Mouse (Mus musculus) 416B (cell line): ENCODE results near the gene Chst15.
A peak's percentile ranks its signal among the peaks of the same experiment; 100 is the strongest.

Source experiments
- DNase-seq: peaks from one replicate; pipeline ENCODE4 v3.0.0; 2011; ENCODE audit warnings: low read depth

Chst15 gene

DNA sequence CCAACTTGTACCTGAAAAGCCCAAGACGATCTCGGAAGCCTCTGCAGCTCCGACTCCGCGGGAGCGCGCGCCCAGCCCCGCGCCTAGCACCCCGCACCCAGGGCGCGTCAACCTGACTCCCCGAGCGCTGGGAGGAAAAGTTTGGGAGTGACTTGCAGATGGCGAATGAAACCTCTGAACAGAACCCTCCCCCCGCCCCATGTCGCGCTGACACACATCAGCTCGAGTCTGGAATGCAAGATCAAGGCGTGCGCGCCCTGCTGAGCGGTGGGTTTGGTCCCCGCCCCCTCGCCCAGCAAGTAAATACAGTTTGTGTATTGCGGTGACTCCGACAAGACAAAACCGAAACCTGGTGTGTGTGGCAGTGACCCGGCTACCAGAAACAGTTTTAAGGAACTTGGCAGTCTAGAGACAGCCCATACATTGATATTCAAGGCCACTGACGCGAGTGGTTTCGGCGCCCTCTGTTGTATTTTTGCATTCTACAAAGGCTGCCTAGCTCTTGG lies at the start of gene Chst15:
Chst15 (minus strand) TSS at position 193 of the 506 bp plus-strand sequence.
- no peak for DNase-seq

DNA sequence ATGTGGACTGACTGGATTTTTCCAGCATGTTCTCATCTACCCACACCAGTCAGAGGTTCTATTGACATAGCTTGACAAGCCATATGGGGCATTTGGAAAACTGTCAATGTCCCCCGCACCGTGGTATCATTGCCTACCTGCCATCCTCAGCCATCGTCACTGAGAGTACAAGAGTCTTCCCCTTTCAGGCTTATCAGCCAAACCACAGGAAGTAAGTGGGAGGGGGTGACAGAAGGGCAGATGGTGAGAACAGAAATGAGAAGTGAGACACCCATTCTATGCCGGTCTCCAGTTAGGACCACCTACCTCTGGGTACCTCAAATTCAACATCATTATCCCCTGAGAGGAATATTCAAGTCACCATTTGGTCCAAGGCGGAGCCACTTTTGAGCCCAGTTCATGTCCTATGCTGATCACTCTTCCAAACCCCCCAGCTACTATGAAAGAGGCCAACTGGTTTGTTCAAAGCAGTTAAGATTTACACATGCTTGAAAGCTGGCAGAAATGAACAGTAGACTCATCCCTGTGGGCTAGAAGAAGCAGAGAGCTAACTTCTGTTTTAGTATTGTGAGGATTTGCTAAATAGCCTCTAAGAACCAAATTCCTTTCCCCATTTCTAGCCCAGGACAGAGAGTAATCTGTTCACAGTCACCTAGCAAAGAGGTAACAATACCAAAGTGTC lies 48.8 kb upstream of the Chst15 start:
- DNase-seq = peak; percentile 10

DNA sequence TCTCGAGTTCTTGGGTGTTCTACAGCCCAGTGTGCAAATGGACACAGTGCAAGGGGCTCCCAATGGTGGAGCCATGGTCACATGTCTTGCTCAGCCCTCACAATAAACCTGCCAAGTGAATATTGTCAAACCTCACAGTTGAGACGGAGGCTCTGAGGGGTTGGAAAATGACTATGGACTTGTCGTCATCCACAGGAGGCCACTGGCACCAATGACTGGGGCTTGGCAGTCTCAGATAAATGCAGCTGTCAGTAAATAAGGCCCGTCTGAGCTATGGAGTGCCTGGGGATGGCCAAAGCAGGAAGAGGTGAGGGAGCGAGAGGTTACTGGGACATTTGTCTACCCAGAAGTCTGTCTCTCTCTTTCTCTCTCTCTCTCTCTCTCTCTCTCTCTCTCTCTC lies 48.1 kb upstream of the Chst15 start:
- no peak for DNase-seq

DNA sequence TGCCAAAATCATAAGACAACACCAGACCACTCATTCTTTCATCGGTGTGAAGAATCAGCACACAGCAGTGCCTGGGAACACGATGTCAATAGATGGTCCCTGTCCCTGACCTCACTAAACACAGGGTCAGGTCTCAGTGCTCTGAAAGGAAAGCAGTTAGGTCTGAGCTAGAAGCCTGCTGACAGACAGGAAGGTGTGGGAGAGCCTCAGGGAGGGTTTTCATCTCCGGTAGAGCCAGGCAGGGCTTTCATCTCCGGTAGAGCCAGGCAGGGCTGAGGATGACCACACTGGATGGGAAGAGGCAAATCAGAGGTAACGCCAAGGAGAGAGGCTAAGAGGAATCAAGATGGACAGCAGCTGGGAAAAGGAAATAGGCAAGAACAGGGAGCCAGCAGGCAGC lies 47.5 kb upstream of the Chst15 start:
- DNase-seq = no peak

DNA sequence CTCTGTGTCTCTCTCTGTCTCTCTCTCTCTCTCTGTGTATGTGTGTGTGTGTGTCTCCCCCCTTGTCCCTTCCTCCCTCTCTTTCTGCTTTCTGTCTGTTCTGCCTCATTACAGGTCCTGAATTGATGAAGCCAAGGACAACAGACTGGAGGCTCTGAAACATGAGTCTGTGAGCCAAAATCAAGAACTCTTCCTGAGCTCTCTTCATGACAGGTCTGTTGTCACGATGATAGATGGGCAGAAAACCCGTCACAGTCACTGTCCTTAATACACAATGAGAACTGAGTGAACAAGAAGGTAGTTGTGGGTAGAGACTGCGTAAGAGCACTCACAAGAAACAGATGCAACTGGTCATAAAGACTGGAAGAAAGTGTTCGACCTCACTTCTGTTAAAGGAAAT lies 43.3 kb upstream of the Chst15 start:
- no peak for DNase-seq

DNA sequence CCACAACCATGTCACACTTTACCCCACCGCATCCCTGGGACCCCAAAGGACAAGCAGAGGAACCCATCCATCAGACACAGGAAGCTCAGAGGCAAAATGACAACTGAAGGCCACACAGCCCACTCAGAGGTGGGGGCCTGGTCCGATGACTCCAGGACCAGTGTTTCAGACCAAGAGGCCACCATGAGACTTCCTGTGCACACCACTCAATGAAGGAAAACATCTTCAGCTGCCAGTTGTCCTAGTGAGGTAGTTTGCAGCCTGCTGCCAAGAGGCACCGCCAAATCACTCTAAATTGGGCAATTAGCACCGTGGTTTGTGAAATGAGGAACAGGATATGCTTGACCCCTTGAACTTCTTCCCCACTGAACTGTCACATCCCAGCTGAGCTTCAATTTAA lies 41.7 kb upstream of the Chst15 start:
- DNase-seq = peak; percentile 80

DNA sequence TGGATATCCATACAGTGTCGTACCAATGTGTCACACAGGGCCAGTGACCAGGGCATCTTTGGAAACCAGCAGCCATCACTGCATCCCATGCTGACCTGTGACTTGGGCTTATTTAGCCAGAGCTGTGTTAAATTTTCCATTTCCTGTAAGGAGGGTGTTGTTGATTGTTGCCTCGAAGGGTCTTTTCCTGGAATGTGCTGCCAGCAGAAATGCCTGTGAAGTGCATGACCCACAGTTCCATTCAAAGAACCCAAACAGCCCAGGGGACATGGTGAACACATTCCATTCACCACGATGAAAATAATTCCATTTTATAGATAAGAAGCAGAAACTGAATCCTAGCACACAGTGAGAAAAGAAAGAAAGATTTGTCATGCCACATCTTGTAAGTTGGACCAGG lies 41.2 kb upstream of the Chst15 start:
- no peak for DNase-seq

DNA sequence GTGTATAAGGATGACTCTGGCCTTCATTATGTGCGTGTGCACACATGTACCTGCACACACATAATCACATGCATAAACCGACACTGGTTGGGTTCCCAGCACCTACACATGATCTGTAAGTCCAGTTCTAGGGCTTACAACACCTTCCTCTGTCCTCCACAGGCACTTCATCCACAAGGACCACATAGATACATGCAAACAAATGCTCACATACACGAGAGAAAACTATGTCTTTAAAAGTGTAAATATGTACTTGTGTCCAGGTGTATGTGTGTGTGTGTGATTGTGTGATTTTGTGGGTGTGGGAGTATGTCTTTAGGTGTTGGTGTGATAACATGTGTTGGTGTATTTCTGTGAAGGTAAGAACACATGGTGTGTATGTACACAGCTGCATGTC lies 40.8 kb upstream of the Chst15 start:
- DNase-seq = no peak

DNA sequence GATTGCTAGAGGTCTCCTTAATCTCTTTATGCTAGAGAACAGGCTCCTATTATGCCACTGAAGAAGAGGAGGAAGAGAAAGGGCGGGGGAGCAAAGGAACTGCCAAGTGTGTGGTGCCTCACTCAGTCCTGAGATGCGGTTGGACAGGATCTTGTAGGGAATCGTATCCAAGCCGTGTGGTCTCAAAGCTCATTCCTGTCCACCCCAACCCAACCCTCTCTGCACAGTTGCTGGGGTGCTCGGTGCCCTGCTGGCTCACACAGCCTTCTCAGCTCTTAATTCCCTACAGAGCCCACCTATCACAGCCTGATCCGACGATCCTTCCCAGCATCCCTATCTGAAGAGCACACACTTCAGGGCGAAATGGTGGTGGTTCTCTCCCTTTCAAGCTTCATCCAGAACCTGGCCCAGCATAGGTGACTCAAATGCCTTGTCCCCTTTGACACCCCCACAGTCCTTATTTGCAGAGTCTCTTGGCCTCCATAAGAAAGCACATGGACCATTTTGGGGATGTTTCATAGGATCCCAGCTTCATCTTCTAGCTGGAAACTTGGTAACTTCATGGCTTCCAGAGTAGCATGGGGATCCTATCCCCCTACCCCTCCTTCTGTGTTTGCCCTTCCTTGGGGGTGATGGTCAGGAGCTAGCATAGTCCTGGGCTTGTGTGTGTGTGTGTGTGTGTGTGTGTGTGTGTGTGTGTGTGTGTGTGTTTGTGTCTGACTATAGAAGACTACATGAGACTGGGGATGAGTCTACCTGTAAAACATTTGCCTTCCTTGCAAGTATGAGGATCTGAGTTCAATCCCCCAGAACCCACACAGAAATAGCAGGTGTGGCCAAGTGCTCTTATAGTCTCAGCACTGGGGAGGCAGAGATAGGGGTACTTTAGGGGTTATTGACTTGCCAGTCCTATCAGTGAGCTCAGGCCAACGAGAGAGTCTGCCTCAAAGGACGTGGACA lies 40.1 kb upstream of the Chst15 start:
- no peak for DNase-seq

DNA sequence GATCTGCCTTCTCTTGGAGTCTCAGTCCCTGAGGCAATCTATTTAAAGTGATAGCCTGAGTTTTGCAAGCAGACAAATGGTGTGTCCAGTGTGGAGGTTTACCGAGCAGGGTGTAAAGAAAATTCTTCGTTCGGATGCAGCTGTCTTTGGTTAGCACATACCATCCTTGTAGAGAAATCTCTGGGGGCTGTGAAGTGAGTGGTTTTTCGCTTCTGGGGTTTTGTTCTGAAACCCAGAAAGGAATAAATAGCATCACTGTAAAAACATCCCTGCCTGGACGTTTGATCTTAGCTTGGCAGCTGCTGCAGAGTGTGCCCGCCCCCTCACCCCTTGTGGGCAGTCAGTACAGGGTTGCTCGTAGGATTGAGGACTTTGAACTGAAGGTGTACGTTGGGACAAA lies 39.2 kb upstream of the Chst15 start:
- DNase-seq = no peak

DNA sequence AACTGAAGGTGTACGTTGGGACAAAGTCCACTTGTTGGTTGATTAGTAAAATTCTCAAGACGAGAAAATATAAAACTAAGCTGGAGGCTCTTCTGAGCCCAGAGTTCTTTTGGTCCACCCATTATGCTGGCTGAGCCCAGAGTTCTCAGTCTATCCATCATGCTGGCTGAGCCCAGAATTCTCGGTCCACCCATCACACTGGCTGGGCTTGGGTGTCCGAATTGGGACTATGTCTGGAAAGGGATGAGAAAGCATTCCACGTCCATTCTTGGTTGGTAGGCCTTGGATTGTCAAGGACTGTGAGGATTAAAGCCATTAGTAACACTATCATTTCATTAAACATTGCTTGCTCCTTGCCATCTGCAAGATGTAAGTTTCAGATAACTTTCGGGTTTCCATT lies 38.7 kb upstream of the Chst15 start:
- DNase-seq = no peak

DNA sequence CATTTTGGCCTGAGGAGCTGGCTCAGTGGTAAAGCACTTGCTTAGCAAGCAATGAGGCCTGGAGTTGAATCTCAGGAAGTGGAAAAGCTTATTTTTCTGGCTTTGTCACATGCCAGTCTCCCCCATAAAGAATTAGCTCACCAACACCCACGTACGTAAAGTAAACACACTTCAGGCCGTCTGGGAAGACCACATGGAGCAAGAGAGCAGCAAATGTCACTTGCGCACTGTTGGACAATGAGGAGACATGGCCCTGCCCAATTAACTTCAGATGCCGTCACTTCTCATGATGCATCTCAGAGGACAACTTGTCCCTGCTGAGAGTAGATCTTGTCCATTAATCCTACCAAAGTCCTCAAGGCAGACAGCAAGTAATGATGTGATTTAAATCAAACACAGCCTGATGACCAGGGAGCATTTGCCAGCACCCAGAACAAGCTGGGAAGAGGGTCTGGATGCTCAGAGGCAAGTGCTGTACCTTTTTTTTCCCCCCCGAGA lies 32.1 kb upstream of the Chst15 start:
- DNase-seq = no peak

DNA sequence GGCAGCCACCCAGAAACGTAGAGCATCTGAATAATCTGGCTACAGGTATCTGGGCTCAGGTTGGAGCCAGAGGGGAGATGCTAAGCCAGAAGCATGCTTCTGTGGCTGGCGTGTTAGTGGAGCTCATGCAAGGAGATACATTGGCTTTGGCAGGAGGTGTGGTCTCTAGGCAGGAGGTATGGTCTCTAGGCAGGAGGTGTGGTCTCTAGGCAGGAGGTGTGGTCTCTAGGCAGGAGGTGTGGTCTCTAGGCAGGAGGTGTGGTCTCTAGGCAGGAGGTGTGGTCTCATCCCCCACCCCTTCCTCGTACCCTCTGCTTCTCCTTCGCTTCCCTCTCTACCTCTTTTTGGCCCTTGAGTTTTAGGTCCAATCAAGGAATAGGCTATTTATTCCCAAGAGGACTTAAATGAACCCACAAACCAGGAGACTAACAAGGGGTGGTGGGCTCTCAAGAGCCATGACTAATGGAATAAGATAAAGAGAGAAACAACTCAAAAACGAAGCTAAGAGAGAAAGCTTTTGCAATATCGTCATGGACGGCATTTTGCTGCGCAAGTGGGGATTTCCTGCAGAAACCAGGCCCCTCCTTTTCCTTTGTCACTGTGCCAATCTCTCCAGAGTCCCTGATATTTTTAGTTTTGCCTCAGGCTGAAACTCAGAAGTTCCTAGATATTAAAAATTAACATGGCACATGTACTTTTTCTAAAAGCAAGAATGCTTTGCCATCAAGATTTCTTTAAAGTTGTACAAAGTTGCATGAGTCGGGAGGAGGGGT lies 30.4 kb upstream of the Chst15 start:
- peak; percentile 8 for DNase-seq

DNA sequence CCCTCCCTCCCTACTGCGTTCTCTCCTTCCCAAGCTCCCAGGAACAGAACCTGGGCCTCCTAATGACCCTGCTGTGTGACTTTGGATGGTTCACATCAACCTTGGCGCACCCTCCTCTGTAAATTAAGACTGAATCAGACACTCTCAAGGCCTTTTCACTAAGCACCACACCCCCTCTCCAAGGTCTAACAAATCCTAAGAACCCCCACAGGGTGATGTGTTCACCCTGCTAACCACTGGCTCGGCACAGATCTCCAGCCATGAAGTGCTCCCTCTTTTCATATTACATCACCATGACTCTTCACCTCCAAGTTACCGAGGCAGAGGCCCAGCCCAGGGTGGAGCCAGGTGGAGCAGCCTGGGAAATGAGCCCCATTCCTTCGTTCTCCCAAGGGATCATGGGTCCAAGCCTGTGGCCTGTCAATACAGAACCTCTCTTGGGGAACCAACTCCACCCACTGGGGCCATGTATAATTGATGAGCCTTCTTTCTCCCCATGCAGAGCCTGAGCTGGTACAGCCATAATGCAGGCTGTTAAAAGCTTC lies 28.6 kb upstream of the Chst15 start:
- DNase-seq = no peak

DNA sequence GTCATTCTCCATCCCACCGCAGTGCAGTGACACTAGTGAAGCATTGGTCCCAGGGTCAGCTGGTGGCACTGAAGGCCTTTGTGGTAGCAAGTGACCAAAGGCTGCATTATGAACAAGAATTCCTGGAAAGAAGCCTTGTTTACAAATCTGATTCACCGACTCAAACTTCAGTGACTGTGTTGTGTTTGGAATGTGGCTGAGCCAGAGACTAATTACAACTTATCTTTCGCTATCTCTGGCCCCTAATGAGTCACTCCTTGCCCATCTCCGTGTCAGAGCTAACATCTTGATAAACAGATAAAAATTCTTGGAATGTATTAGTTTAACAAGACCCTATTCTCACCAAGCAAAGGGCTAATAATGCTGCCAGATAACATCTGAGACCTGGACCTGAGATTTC lies 27.6 kb upstream of the Chst15 start:
- DNase-seq = no peak

DNA sequence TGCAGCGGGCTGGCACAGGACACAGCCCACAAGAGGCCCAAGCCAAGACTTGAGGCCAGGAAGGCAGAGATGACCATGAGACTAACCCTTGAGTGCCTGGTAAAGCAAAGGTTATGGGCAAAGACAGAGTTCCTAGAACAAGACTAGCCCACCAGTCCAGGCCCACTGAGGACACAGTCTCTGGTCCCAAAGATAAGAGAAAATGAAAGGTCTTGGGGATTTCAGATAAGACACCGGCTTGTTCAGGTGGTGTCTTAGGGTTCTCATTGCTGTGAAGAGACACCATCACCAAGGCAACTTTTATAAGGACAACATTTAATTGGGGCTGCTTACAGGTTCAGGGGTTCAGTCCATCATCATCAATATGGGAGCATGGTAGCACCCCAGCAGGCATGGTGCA lies 26.9 kb upstream of the Chst15 start:
- no peak for DNase-seq

DNA sequence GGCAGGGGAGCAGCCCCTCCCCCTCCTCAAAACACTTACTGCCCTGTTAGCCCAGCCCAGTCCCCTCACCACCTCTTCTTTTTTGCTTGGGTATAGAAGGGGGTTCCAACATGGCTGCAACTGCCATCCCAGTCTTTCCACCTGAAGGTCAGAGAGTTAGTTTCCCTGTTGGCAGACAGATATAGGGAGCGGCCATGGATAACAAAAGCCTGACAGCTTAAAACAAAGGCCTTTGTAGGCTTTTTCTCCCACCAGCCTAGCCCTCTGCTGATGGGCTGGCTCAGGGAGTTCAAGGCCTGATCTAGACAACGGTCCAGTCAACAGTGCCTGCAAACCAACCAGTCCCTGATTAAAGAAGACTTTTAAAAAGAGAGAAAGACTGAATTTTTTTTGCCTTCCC lies 26.1 kb upstream of the Chst15 start:
- DNase-seq = no peak

DNA sequence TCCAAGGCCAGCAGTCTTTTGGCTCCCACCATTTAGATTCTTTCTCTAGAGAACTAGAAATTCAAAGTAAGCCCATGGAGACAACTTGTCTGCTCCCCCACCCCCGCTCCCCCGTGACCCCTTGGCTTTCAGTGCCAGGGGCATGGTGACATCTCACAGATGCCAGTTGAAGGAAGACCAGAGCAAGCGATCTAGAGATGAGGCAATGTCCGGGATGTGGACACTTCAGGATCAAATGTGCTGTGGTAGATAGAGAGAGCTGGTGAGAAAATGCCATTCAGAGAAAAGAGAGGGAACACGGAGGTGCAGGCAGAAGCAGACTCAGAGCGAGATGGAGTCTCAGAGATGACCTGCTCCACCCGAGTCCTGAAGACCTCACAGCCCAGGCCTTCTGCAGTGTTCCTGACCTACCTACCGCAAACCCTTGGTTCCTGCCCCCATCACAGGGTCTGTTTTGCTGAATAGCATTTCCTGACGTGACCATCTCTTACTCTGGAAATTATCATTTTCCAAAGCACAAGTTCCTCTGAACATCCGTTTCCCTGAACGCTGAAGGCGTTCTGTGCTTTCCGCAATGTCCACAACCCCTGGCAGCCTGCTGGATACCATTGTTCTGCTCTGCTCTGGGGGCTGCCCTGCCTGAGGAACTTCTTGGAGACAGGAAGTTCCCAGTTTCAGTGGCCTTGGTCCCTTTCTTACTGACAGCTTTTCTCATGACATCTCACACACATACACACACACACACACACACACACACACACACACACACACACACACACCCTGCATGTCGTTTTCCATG lies 22.2 kb upstream of the Chst15 start:
- DNase-seq = no peak

DNA sequence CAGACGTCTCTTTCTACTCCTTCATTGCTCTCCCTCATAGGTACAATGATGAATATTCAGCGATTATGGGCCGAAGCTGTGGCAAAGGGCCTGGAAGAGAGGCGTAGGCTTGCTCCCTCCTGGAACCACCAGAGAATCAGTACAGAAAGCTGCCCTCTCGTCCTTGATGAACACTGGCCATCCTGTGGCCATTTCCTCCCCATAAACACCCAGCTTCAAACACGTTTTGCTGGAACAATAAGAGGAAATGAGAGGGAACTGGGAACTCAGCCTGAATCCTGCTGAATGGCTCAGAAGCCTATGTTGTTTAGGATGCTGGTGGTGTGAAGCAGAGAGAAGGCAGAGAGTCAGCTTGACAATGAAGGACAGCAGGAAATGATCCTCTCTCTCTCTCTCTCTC lies 21.3 kb upstream of the Chst15 start:
- DNase-seq = no peak

DNA sequence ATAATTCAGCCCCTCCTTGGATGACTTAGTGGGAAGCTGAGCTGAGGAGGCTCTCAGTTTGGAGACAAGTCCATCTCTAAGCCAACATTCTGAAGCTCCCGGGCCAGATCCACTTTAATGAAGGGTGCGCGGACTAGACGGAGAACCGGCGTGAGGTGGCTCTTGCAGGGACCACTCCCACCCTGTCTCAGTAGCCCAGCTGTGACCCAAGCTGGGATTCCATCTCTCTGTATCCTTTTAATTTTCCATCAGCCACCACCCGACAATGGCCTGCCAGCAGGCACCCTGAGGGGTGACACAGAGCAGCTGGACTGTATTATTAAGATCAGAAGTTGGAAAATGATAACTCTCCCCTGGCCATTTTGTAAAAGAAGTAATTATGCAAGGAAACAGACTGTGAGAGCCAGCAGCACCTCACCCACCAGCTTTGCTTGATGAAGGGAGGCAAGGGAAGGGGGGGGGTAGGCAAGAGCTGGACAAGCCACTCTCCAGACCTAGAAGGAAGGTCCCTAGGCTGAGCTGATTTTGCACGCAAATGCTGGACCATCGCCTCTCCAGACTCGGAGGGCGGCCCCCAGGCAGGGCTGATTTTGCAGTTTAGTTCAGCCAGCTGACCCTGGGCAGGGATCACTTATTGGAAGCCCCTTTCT lies 20.4 kb upstream of the Chst15 start:
- DNase-seq = no peak

DNA sequence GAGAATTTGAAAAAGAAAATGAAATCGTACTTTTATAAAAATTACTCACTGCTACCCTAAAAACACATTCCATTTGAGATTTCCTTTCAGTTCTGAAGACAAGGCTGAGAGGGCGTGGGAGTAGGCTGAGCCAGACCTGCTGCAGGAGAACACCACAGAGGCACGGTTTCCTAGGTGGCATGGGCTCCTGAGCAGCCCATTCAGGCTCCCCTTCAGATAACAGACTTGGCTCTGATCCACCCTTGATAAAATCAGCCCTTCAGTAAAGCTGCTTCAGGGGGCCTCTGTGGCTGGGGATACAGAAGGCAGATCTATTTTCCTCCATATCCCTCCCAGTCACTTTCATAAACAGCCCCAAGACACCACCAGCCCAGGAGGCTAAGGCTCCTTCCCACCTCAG lies 19.8 kb upstream of the Chst15 start:
- DNase-seq = no peak
